Mouse (Mus musculus) pancreas, adult 10 weeks (tissue): ENCODE data around the gene Gramd4. TPM values are rescaled to one million over a fixed set of nuclear protein-coding genes. Genes with fewer than 3 reads are reported as not detected.

Source experiments
- polyA plus RNA-seq: library from polyadenylated mRNA; stranded (reverse); fragments of 350-450 nt; fragmentation: Illumina TruSeq; extraction: RNeasy Lipid Tissue Mini Kit (QIAGEN cat#74804); gene quantifications from one replicate; pipeline ENCODE4 v1.2.3, GENCODE M21; 2015; ENCODE audit warnings: low read depth, low replicate concordance; ENCODE audit not compliant: insufficient read depth

Gramd4 gene
- polyA plus RNA-seq = 6.5 TPM

GRCm38 (mm10) chr15:86057413-86057812 lies at the start of gene Gramd4:
TSS of gene Gramd4 (plus strand) at chr15:86057695.

GRCm38 (mm10) chr15:86033191-86033841 lies 24.2 kb upstream of the Gramd4 start, which contains the start of gene Celsr1:
TSS of gene Celsr1 (minus strand) at chr15:86033777.

GRCm38 (mm10) chr15:86185689-86186569 lies 128.4 kb downstream of the Gramd4 start, which contains the start of gene Cerk:
TSS of gene Cerk (minus strand) at chr15:86186141.

Other genes with a start within 250 kb of the Gramd4 start
- 15.3 TPM for gene Cdpf1, start 246.0 kb upstream of the Gramd4 start, polyA plus RNA-seq
- 0.37 TPM for gene Pkdrej, start 236.0 kb upstream of the Gramd4 start, polyA plus RNA-seq
- 3.7 TPM for gene Ttc38, start 225.4 kb upstream of the Gramd4 start, polyA plus RNA-seq
- not detected for gene Gtse1, start 197.9 kb upstream of the Gramd4 start, polyA plus RNA-seq
- gene Trmu, start 178.4 kb upstream of the Gramd4 start, polyA plus RNA-seq = 12.7 TPM
- gene Celsr1, start 23.9 kb upstream of the Gramd4 start, polyA plus RNA-seq = 4.6 TPM
- 6.1 TPM for gene Cerk, start 128.4 kb downstream of the Gramd4 start, polyA plus RNA-seq
- 3.5 TPM for gene Tbc1d22a, start 156.8 kb downstream of the Gramd4 start, polyA plus RNA-seq